Mouse (Mus musculus): ENCODE measurements at regions not wholly inside any gene's neighbourhood (a gene's known extent, or its start where the extent isn't known, plus 50 kb on each side); places are given as distances from the start of the nearest gene placed in this dataset.

DNA sequence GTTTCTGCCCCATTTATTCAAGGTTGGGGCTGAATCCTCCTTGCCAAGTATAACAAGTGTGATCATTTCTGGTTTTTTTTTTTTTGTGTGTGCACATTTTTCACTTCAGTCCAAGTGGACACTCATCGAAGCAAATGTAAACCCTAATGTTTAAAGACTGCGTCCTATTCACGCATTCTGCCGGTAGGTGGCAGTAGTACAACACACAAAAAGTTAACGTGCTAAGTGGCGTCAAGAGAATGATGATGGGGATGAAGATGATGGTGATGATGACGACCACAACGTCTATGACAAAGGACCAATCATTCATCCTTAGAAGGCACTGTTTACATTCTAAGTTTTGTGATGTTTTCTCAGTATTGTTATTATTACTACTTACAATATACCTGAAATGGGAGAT, 164.3 kb upstream of the Sel1l start:
- Histone ChIP-seq H3K4me3 (no peak overlapping the region), H3K27me3 (0 out of 2 replicates have a peak, but pooled peaks cover 4% of the 10 kb centered on the region), H3K36me3 (no peaks in the 10 kb centered on the region), H3K9me3 (no peaks in the 10 kb centered on the region), H3K4me1 (no peaks in the 10 kb centered on the region), H3K9ac (no peak overlapping the region), H3K4me2 (no peak overlapping the region), H3K27ac (no peak overlapping the region)
- ATAC-seq (ENCODE audit: insufficient number of reproducible peaks, insufficient read depth, low FRiP score, low TSS enrichment, low read depth), result no peak
- 11% methylated on average over 8 of the region's 8 CpGs for WGBS

DNA sequence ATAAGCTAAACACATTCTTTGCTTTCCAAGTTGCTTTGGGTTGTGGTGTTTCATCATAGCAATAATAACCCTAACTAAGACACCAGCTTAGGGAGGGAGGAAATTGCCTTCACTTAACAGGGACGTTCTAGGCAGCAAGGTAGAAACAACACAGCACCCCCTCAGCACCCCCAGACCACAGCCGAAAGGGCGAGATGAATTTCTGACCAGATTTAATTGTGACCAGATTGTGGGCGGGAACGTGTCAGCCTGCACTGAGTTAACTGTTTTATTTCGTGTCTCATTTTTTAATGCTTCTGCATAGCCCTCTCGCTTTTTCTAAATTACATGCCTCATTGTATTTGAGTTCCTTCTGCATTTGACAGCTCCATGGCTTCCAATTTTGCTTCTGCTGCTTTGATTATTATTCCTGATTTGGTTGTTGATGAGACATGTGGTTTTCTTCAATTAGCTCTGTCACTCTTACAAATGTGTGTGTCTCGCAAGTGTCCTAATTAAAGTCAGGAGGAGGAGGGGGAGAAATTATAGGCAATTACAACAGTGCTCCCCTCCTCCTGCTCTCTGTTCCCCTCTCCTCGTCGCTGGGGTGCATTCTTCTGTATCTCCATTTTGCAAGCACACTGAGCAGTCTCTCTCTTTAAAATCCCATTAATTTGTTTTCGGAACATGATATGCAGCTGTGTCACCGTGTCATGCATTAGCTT, 155.6 kb upstream of the Sel1l start:
- H3K36me3 ChIP-seq, result no peaks in the 10 kb centered on the region
- no peaks in the 10 kb centered on the region for H3K27me3 ChIP-seq
- H3K4me1 ChIP-seq, result peaks cover 12% of the 10 kb centered on the region; the same call in 1 of the 2 replicates
- peak overlapping the region; percentile 26 for H3K4me2 ChIP-seq
- no peak overlapping the region for H3K9ac ChIP-seq
- H3K4me3 ChIP-seq, result no peak overlapping the region
- 24% methylated on average over 12 of the region's 12 CpGs for WGBS
- H3K27ac ChIP-seq, result no peak overlapping the region
- H3K9me3 ChIP-seq, result no peaks in the 10 kb centered on the region
- ATAC-seq (ENCODE audit: insufficient number of reproducible peaks, insufficient read depth, low FRiP score, low TSS enrichment, low read depth), result no peak

DNA sequence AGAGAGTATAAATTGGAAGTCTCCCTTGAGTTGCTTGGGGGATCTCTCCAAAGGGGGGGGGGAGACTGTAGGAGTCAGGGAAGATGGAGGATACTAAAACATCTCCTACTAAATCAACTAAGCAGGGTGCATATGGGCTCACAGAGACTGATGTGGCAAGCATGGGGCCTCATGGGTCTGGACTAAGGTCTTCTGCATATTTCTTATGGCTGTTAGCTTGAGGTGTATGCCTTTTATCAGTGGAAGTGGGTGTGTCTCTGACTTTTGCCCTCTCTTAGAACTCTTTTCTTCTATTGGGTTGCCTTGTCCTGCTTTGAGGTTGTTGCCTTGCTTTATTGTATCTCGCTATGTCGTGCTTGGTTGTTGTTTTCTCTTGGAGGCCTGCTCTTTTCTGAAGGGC, 150.1 kb upstream of the Sel1l start:
- Histone ChIP-seq H3K9ac (no peak overlapping the region), H3K27me3 (no peaks in the 10 kb centered on the region), H3K9me3 (no peaks in the 10 kb centered on the region), H3K27ac (no peak overlapping the region), H3K4me1 (no peaks in the 10 kb centered on the region), H3K4me3 (no peak overlapping the region), H3K36me3 (no peaks in the 10 kb centered on the region), H3K4me2 (no peak overlapping the region)
- WGBS, result 92% methylated on average over 2 of the region's 2 CpGs
- ATAC-seq (ENCODE audit: insufficient number of reproducible peaks, insufficient read depth, low FRiP score, low TSS enrichment, low read depth), result no peak

- ATAC-seq (ENCODE audit: insufficient number of reproducible peaks, insufficient read depth, low FRiP score, low TSS enrichment, low read depth), result no peak
- 59% methylated on average over 1 of the region's 1 CpGs for WGBS
- H3K27me3 ChIP-seq, result no peaks in the 10 kb centered on the region
- no peak overlapping the region for H3K27ac ChIP-seq
- H3K4me3 ChIP-seq, result no peak overlapping the region
- no peaks in the 10 kb centered on the region for H3K9me3 ChIP-seq
- H3K9ac ChIP-seq, result no peak overlapping the region
- H3K4me2 ChIP-seq, result no peak overlapping the region
- no peaks in the 10 kb centered on the region for H3K36me3 ChIP-seq
- no peaks in the 10 kb centered on the region for H3K4me1 ChIP-seq
Observed at GRCm38 (mm10) chr12:91997404-91997803, 148.4 kb upstream of the Sel1l start.

DNA sequence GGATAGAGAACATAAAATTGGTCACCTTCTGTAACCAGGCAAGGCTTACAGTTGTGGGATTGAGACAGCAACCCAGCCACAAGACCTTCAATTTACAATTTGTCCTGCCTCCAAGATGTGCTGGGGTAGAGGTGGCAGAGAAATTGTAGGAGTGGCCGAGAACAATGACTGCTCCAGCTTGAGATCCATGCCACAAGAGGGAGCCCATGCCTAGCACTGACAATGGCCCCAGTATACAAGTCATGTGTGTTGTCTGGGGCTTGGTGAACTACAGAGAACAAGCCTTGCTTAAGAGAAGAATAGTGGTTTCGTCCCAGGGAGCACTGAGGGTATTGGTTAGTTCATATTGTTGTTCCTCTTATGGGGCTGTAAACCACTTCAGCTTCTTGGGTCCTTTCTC, 146.6 kb upstream of the Sel1l start:
- WGBS, result 66% methylated on average over 2 of the region's 2 CpGs
- no peak overlapping the region for H3K4me2 ChIP-seq
- ATAC-seq (ENCODE audit: insufficient number of reproducible peaks, insufficient read depth, low FRiP score, low TSS enrichment, low read depth), result no peak
- no peaks in the 10 kb centered on the region for H3K9me3 ChIP-seq
- no peak overlapping the region for H3K27ac ChIP-seq
- H3K27me3 ChIP-seq, result no peaks in the 10 kb centered on the region
- no peaks in the 10 kb centered on the region for H3K4me1 ChIP-seq
- H3K4me3 ChIP-seq, result no peak overlapping the region
- no peaks in the 10 kb centered on the region for H3K36me3 ChIP-seq
- no peak overlapping the region for H3K9ac ChIP-seq

DNA sequence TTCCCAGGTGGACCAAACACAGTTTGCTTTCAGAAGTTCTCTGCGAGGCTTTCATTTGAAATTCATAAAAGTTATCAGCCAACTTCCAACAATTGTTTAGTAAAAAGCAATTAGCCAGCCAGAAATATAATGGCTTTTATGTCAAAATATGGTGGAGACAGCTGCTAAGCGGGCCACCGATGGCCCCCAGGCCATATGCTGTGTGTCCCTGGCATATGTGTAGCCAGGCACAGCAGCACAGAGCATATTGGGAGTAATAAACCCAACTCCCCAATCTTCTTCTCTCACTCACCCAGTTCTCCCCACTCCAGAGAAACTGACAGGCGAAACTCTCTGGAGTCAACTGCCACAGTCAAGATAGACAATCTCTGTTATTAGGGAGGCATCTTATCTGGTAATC, 137.5 kb upstream of the Sel1l start:
- Histone ChIP-seq H3K36me3 (no peaks in the 10 kb centered on the region), H3K27me3 (no peaks in the 10 kb centered on the region), H3K9me3 (no peaks in the 10 kb centered on the region), H3K4me2 (no peak overlapping the region), H3K4me1 (0 out of 2 replicates have a peak, but pooled peaks cover 3% of the 10 kb centered on the region), H3K27ac (no peak overlapping the region), H3K9ac (no peak overlapping the region), H3K4me3 (no peak overlapping the region)
- 87% methylated on average over 4 of the region's 4 CpGs for WGBS
- ATAC-seq (ENCODE audit: insufficient number of reproducible peaks, insufficient read depth, low FRiP score, low TSS enrichment, low read depth), result no peak

GRCm38 (mm10) chr12:91980321-91980720, 131.4 kb upstream of the Sel1l start:
- Histone ChIP-seq H3K4me2 (no peak overlapping the region), H3K4me3 (no peak overlapping the region), H3K4me1 (0 out of 2 replicates have a peak, but pooled peaks cover 3% of the 10 kb centered on the region), H3K27me3 (no peaks in the 10 kb centered on the region), H3K36me3 (no peaks in the 10 kb centered on the region), H3K9ac (no peak overlapping the region), H3K9me3 (no peaks in the 10 kb centered on the region), H3K27ac (no peak overlapping the region)
- 79% methylated on average over 7 of the region's 7 CpGs for WGBS
- no peak for ATAC-seq (ENCODE audit: insufficient number of reproducible peaks, insufficient read depth, low FRiP score, low TSS enrichment, low read depth)

DNA sequence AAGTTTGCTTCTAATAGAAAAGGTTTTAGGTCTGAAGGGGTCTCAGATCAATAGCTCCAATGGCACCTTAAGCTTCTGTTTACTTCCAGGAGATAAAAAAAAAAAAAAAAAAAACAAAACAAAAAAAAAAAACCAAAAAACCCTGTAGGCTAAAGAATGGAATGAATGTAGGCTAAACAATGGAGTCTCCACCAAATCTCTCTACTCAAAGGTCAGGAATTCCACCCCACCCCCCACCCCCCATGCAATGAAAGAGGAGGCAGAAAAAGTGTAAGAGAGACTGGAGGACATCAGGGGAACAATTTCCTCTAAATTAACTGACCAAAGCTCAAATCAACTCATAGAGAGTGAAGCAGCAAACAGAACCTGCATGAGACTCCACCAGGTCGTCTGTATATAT, 122.1 kb upstream of the Sel1l start:
- H3K9ac ChIP-seq, result no peak overlapping the region
- no peak overlapping the region for H3K4me2 ChIP-seq
- H3K4me1 ChIP-seq, result no peaks in the 10 kb centered on the region
- no peak overlapping the region for H3K4me3 ChIP-seq
- no peaks in the 10 kb centered on the region for H3K27me3 ChIP-seq
- WGBS, result 45% methylated on average over 1 of the region's 1 CpGs
- no peaks in the 10 kb centered on the region for H3K9me3 ChIP-seq
- no peak for ATAC-seq (ENCODE audit: insufficient number of reproducible peaks, insufficient read depth, low FRiP score, low TSS enrichment, low read depth)
- no peak overlapping the region for H3K27ac ChIP-seq
- H3K36me3 ChIP-seq, result no peaks in the 10 kb centered on the region

- no peaks in the 10 kb centered on the region for H3K27me3 ChIP-seq
- H3K4me3 ChIP-seq, result no peak overlapping the region
- H3K4me1 ChIP-seq, result no peaks in the 10 kb centered on the region
- H3K27ac ChIP-seq, result no peak overlapping the region
- H3K4me2 ChIP-seq, result no peak overlapping the region
- H3K9me3 ChIP-seq, result no peaks in the 10 kb centered on the region
- H3K9ac ChIP-seq, result no peak overlapping the region
- ATAC-seq (ENCODE audit: insufficient number of reproducible peaks, insufficient read depth, low FRiP score, low TSS enrichment, low read depth), result no peak
- WGBS, result 78% methylated on average over 1 of the region's 1 CpGs
- H3K36me3 ChIP-seq, result no peaks in the 10 kb centered on the region
Observed at GRCm38 (mm10) chr12:91965937-91966336, 117.0 kb upstream of the Sel1l start.

- Histone ChIP-seq H3K27ac (no peak overlapping the region), H3K9me3 (no peaks in the 10 kb centered on the region), H3K4me2 (no peak overlapping the region), H3K4me3 (no peak overlapping the region), H3K36me3 (no peaks in the 10 kb centered on the region), H3K4me1 (no peaks in the 10 kb centered on the region), H3K9ac (no peak overlapping the region), H3K27me3 (no peaks in the 10 kb centered on the region)
- 52% methylated on average over 5 of the region's 5 CpGs for WGBS
- ATAC-seq (ENCODE audit: insufficient number of reproducible peaks, insufficient read depth, low FRiP score, low TSS enrichment, low read depth), result no peak
Observed at GRCm38 (mm10) chr12:91963239-91963638, 114.3 kb upstream of the Sel1l start.

GRCm38 (mm10) chr12:91958086-91958485, 109.1 kb upstream of the Sel1l start:
- Histone ChIP-seq H3K27me3 (no peaks in the 10 kb centered on the region), H3K27ac (no peak overlapping the region), H3K9ac (no peak overlapping the region), H3K4me1 (no peaks in the 10 kb centered on the region), H3K9me3 (no peaks in the 10 kb centered on the region), H3K4me2 (no peak overlapping the region), H3K36me3 (no peaks in the 10 kb centered on the region), H3K4me3 (no peak overlapping the region)
- ATAC-seq (ENCODE audit: insufficient number of reproducible peaks, insufficient read depth, low FRiP score, low TSS enrichment, low read depth), result no peak
- 69% methylated on average over 4 of the region's 4 CpGs for WGBS

DNA sequence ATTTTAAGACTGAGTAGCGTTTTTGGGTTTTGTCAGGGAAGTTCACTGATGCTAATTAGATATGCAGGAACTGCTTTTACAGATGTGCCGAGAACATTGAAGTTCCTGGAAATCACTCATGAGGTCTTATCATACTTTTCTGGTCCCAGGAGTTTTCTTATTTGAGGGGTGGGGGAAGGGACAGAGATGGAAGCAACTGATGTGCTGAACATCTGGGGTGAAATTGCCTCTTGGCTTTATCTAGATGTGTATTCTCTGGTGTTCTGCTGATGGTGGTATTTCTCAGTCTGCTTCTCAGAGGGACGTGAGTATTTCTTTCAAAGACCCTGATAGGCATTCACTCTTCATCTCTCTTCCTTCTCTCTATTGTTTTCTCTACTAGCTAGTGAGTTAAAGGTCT, 107.5 kb upstream of the Sel1l start:
- H3K27ac ChIP-seq, result no peak overlapping the region
- no peaks in the 10 kb centered on the region for H3K27me3 ChIP-seq
- 73% methylated on average over 3 of the region's 3 CpGs for WGBS
- H3K9ac ChIP-seq, result no peak overlapping the region
- no peak overlapping the region for H3K4me3 ChIP-seq
- H3K36me3 ChIP-seq, result no peaks in the 10 kb centered on the region
- H3K4me2 ChIP-seq, result no peak overlapping the region
- no peaks in the 10 kb centered on the region for H3K4me1 ChIP-seq
- no peaks in the 10 kb centered on the region for H3K9me3 ChIP-seq
- no peak for ATAC-seq (ENCODE audit: insufficient number of reproducible peaks, insufficient read depth, low FRiP score, low TSS enrichment, low read depth)
